Mouse (Mus musculus): Measurements from ENCODE around the gene Cabp7. TPM values are rescaled to one million over a fixed set of nuclear protein-coding genes. Genes with fewer than 3 reads are reported as not detected.

Cabp7 gene
- polyA plus RNA-seq, 1 experiment from 2014 or later: 0.12 TPM

DNA sequence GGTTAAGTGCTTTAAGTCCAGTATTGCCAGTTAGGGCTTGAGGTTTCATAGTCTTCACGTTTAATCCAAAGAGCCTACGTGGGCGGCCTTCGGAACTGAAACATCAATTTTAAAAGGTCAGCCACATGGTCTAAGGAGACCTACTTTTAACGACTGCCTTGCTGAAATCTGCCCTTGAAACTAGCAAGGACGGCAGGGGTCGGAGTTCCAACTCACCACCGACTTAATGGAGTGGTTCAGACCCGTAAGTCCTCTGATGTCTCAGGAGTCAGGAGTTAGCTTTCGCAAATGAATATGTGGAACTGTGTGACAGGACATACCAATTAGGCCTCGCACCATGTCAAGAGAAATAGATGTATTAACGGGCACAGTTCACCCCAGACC is 42.9 kb downstream of the Cabp7 start:
- no peak for TF ChIP-seq EP300 (optimal IDR thresholded peaks at IDR 0.05)
- no peaks in the 10 kb centered on the region for H3K9me3 ChIP-seq (ENCODE audit: control insufficient read depth, low read length)
- WGBS: 4% methylated on average over 12 of the region's 12 CpGs
- DNase-seq (ENCODE audit: low spot score): no peak
- H3K36me3 ChIP-seq (ENCODE audit: control insufficient read depth, insufficient read depth, low read length): peaks cover 6% of the 10 kb centered on the region; the same call in 1 of the 2 replicates
- H3K4me2 ChIP-seq (replicated peaks; ENCODE audit: low read depth): peak overlapping the region; percentile 93
- H3K9ac ChIP-seq (ENCODE audit: low read length): peak overlapping the region; percentile 91
- H3K27me3 ChIP-seq (ENCODE audit: control insufficient read depth, insufficient read depth, low read length): no peaks in the 10 kb centered on the region
- ATAC-seq (ENCODE audit: low FRiP score, low TSS enrichment): no peak
- H3K4me1 ChIP-seq (replicated peaks; ENCODE audit: control insufficient read depth, insufficient read depth): no peaks in the 10 kb centered on the region
- H3K4me3 ChIP-seq (ENCODE audit: low read depth, low read length): peak overlapping the region; percentile 82
- peak overlapping the region; percentile 81 for H3K27ac ChIP-seq (replicated peaks)

- Histone ChIP-seq H3K9me3 (ENCODE audit: control insufficient read depth, low read length) (no peaks in the 10 kb centered on the region), H3K4me1 (replicated peaks; ENCODE audit: control insufficient read depth, insufficient read depth) (no peaks in the 10 kb centered on the region; the same call in 1 of the 2 replicates), H3K4me3 (ENCODE audit: low read depth, low read length) (no peak overlapping the region), H3K27ac (replicated peaks) (peak overlapping the region; percentile 53; the same call in 1 of the 2 replicates), H3K36me3 (ENCODE audit: control insufficient read depth, insufficient read depth, low read length) (peaks cover 6% of the 10 kb centered on the region; the same call in 1 of the 2 replicates), H3K4me2 (replicated peaks; ENCODE audit: low read depth) (no peak overlapping the region), H3K27me3 (ENCODE audit: control insufficient read depth, insufficient read depth, low read length) (no peaks in the 10 kb centered on the region), H3K9ac (ENCODE audit: low read length) (no peak overlapping the region)
- ATAC-seq (ENCODE audit: low FRiP score, low TSS enrichment): 0 out of 2 replicates have a peak, but pooled peaks have one; percentile 36
- 60% methylated on average over 8 of the region's 8 CpGs for WGBS
- no peak for DNase-seq (ENCODE audit: low spot score)
- TF ChIP-seq EP300 (optimal IDR thresholded peaks at IDR 0.05) (no peak), CTCF (IDR thresholded peaks at IDR 0.05; ENCODE audit: low read depth) (no peak)
These were observed 45.9 kb downstream of the Cabp7 start for GRCm38 (mm10) chr11:4700726-4701125.

DNA sequence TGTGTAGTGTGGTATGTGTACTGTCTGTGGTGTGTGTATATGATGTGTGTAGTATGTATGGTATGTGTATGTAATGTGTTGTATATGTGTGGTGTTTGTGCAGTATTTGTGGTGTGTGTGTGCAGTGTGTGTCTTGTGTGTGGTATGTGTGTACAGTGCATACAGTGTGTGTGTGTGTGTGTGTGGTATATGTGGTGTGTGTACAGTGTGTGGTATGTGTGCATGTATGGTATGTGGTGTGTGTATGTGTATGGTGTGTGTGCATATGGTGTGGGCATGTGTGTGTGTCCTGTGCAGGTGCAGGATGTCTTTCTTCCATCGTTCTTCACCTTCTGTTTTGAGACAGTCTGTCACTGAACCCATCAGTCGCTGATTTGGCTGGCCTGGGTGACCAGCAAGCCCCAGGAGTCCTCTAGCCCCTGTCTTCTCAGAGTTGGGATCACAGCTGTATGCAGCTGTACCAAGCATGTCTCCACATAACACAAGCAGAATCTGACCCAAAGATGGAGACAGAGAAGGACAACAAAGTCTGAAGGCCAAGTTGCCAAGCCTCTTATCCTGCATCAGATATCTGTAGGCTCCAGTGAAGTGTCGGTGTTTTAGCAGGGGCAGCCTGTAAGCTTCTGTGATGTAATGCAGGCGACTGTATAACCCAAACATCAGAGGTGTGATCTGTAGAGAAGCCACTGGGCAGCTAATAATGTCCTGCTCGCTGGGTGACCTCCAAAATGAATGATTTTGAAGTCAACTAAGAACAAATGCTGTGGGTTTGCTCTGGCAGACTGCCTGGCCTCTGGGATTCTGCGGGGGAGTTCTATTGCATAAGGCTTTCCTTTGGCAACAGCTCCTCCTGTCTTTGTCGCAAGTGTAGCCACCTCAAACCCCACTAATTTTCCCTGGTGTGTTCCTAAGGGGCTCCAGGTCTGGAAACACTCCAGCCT is 49.3 kb downstream of the Cabp7 start:
- Histone ChIP-seq H3K9ac (ENCODE audit: low read length) (no peak overlapping the region; the same call in 1 of the 2 replicates), H3K4me3 (ENCODE audit: low read depth, low read length) (no peak overlapping the region), H3K36me3 (ENCODE audit: control insufficient read depth, insufficient read depth, low read length) (peaks cover 6% of the 10 kb centered on the region; the same call in 1 of the 2 replicates), H3K27ac (replicated peaks) (0 out of 2 replicates have a peak overlapping the region, but pooled peaks have one; percentile 13), H3K27me3 (ENCODE audit: control insufficient read depth, insufficient read depth, low read length) (no peaks in the 10 kb centered on the region), H3K4me1 (replicated peaks; ENCODE audit: control insufficient read depth, insufficient read depth) (no peaks in the 10 kb centered on the region; the same call in 1 of the 2 replicates), H3K4me2 (replicated peaks; ENCODE audit: low read depth) (no peak overlapping the region), H3K9me3 (ENCODE audit: control insufficient read depth, low read length) (no peaks in the 10 kb centered on the region)
- no peak; the same call in 1 of the 2 replicates for ATAC-seq (ENCODE audit: low FRiP score, low TSS enrichment)
- TF ChIP-seq CTCF (IDR thresholded peaks at IDR 0.05; ENCODE audit: low read depth) (peak; percentile 76), EP300 (optimal IDR thresholded peaks at IDR 0.05) (no peak)
- DNase-seq (ENCODE audit: low spot score): peak; percentile 71
- WGBS: 17% methylated on average over 7 of the region's 7 CpGs

DNA sequence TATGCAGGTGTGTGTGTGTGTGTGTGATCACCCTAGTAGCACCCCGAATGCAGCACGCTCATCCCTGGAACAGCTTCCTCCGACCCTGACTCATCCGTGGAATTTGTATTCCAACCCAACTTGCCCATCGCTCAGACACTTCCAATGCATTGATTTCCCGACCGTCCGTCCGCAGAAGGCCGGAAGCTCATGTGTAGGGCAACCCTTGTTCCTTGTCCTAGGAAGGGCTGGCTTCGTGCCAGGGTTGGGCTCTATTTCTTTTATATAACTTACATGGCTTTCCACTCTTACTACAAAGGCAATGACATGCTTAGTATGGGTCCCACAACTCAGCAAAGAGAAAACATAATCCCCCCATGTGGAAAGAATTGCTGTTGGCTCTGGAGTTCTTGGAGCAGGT is 54.4 kb downstream of the Cabp7 start:
- WGBS: 83% methylated on average over 11 of the region's 11 CpGs
- Histone ChIP-seq H3K4me2 (replicated peaks; ENCODE audit: low read depth) (no peak overlapping the region), H3K9ac (ENCODE audit: low read length) (no peak overlapping the region), H3K4me1 (replicated peaks; ENCODE audit: control insufficient read depth, insufficient read depth) (no peaks in the 10 kb centered on the region), H3K36me3 (ENCODE audit: control insufficient read depth, insufficient read depth, low read length) (no peaks in the 10 kb centered on the region), H3K27ac (replicated peaks) (no peak overlapping the region), H3K4me3 (ENCODE audit: low read depth, low read length) (no peak overlapping the region), H3K27me3 (ENCODE audit: control insufficient read depth, insufficient read depth, low read length) (no peaks in the 10 kb centered on the region), H3K9me3 (ENCODE audit: control insufficient read depth, low read length) (no peaks in the 10 kb centered on the region)
- no peak for DNase-seq (ENCODE audit: low spot score)
- no peak for TF ChIP-seq EP300 (optimal IDR thresholded peaks at IDR 0.05)
- TF ChIP-seq CTCF (IDR thresholded peaks at IDR 0.05; ENCODE audit: low read depth): no peak
- ATAC-seq (ENCODE audit: low FRiP score, low TSS enrichment): no peak

GRCm38 (mm10) chr11:4691213-4691612 is 55.4 kb downstream of the Cabp7 start:
- Histone ChIP-seq H3K9ac (ENCODE audit: low read length) (no peak overlapping the region), H3K36me3 (ENCODE audit: control insufficient read depth, insufficient read depth, low read length) (no peaks in the 10 kb centered on the region), H3K27ac (replicated peaks) (no peak overlapping the region), H3K4me1 (replicated peaks; ENCODE audit: control insufficient read depth, insufficient read depth) (no peaks in the 10 kb centered on the region), H3K4me2 (replicated peaks; ENCODE audit: low read depth) (no peak overlapping the region), H3K4me3 (ENCODE audit: low read depth, low read length) (no peak overlapping the region), H3K27me3 (ENCODE audit: control insufficient read depth, insufficient read depth, low read length) (no peaks in the 10 kb centered on the region), H3K9me3 (ENCODE audit: control insufficient read depth, low read length) (no peaks in the 10 kb centered on the region)
- no peak for DNase-seq (ENCODE audit: low spot score)
- no peak for TF ChIP-seq EP300 (optimal IDR thresholded peaks at IDR 0.05)
- no peak for TF ChIP-seq CTCF (IDR thresholded peaks at IDR 0.05; ENCODE audit: low read depth)
- ATAC-seq (ENCODE audit: low FRiP score, low TSS enrichment): no peak
- 55% methylated on average over 10 of the region's 10 CpGs for WGBS

DNA sequence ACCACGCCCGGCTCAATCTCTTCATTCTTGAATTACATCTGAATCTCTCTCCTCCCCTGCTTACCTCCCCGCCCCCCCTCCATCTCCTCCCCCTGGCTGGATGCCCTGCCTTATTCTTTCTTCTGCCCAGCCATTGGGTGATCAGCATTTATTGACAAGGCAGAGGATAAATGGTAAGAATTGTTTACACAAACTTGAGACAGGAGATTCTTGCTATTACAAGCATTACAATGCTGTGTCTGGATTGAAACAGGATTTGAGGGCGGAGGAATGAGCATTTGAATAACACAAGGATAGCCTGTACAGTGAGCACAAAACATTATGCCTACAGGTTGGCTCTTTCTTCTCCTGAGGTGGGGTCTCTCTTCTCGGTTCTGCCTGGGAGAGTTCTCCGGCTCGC is 56.2 kb downstream of the Cabp7 start:
- H3K27ac ChIP-seq (replicated peaks): no peak overlapping the region
- no peaks in the 10 kb centered on the region for H3K36me3 ChIP-seq (ENCODE audit: control insufficient read depth, insufficient read depth, low read length)
- no peak for DNase-seq (ENCODE audit: low spot score)
- no peak overlapping the region for H3K4me3 ChIP-seq (ENCODE audit: low read depth, low read length)
- no peak for ATAC-seq (ENCODE audit: low FRiP score, low TSS enrichment)
- H3K9me3 ChIP-seq (ENCODE audit: control insufficient read depth, low read length): no peaks in the 10 kb centered on the region
- H3K27me3 ChIP-seq (ENCODE audit: control insufficient read depth, insufficient read depth, low read length): no peaks in the 10 kb centered on the region
- H3K4me1 ChIP-seq (replicated peaks; ENCODE audit: control insufficient read depth, insufficient read depth): no peaks in the 10 kb centered on the region
- no peak overlapping the region for H3K4me2 ChIP-seq (replicated peaks; ENCODE audit: low read depth)
- TF ChIP-seq CTCF (IDR thresholded peaks at IDR 0.05; ENCODE audit: low read depth): no peak
- TF ChIP-seq EP300 (optimal IDR thresholded peaks at IDR 0.05): no peak
- 79% methylated on average over 7 of the region's 7 CpGs for WGBS
- H3K9ac ChIP-seq (ENCODE audit: low read length): no peak overlapping the region
